ENCODE assay signal across 7 mouse cellular contexts in the genomic region with DNA sequence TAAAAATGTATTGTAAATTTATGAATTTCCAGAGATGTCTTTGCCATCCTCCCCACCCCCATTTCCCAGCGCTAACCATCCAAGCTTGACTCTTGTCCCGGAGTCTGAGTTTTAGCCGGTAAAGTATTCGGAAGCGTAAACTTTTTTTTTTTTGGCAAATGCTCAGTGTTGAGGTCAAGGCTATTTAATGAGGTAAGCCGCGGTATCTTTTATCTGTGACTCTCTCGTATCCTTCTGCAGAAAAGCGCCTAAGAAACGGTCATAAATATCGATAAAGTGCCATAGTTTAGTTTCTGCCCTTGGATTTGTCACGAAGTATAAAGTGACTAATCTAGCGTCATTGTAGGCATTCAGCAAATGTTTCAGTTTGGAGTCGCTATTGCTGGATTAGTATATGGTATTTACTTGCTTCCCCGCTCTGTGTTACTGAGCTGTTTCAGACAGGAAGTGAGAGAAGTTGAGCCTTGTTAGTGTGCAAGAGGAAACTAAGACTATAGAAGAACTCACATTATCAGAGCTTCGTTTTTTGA. TPM values are rescaled to one million over a fixed set of nuclear protein-coding genes. Genes with fewer than 3 reads are reported as not detected.
DNase-seq lines count a peak whose midpoint lies in the region; ATAC-seq and TF ChIP-seq lines count a peak whose summit lies in the region.

No protein-coding gene starts in this region.

- TF ChIP-seq CTCF in bone marrow macrophage, adult 2 months (IDR thresholded peaks at IDR 0.05; ENCODE audit: low read depth, low read length) = no peak

- ATAC-seq in granulocyte monocyte progenitor cell, adult 5-6 weeks (replicated peaks; ENCODE audit: poor library complexity, severe bottlenecking) = peak; percentile 12; the same call in 1 of the 2 replicates
- no peak for ATAC-seq in frontal cortex, adult (ENCODE audit: low TSS enrichment)

- peaks cover 40% of the 10 kb centered on the region for H3K4me1 ChIP-seq in bone marrow macrophage, adult 2 months (ENCODE audit: control insufficient read depth, insufficient read depth, low read length)

- peak overlapping the region; percentile 80 for H3K4me3 ChIP-seq in bone marrow macrophage, adult 2 months (ENCODE audit: insufficient read depth, low read length)

- no peak for TF ChIP-seq POLR2A in bone marrow macrophage, adult 2 months (IDR thresholded peaks at IDR 0.05; ENCODE audit: borderline replicate concordance, low read depth, low read length)

- peak overlapping the region; percentile 77 for H3K27ac ChIP-seq in bone marrow macrophage, adult 2 months (ENCODE audit: insufficient read depth, low read depth, low read length)

- DNase-seq in retina, embryonic 14.5 days (ENCODE audit: low spot score) = peak; percentile 17
- DNase-seq in retina, postnatal 1 day = no peak
- DNase-seq in lung, postnatal 36 days = peak; percentile 49
- no peak for DNase-seq in frontal cortex, postnatal 25 days (ENCODE audit: low spot score in 2 of 2)

RNA-seq across cellular contexts. Expression of a gene that starts 10.1 kb away (rescaled TPM):
- 365 TPM in 2 replicates for polyA plus RNA-seq in bone marrow macrophage, adult 2 months (2012; ENCODE audit: insufficient read depth, insufficient read length, missing spikeins)
- total RNA-seq in granulocyte monocyte progenitor cell, adult 5-6 weeks (2014; fragmentation: Nextera tagmentation) = 277 and 304 TPM in 2 replicates
- total RNA-seq in granulocyte monocyte progenitor cell, adult 5-6 weeks (2017) = 345 and 391 TPM in 2 replicates

Comparison
In these comparisons a context has a peak if more than half of its experiments do, and no peak if none do; other contexts are left out.
1. DNase-seq: peak in retina, embryonic 14.5 days (single experiment) and lung, postnatal 36 days (single experiment); none in retina, postnatal 1 day (single experiment) and frontal cortex, postnatal 25 days (0 of 2).